Mouse (Mus musculus): Measurements from ENCODE around the gene Jtb.
A peak's percentile ranks its signal among the peaks of the same experiment; 100 is the strongest.

The Jtb gene

GRCm38 (mm10) chr3:90231507-90232333, at the start of gene Jtb:
TSS of gene Jtb (plus strand) at chr3:90231597.
- DNase-seq (ENCODE audit: low read depth, low spot score), result peak; percentile 94

- DNase-seq (ENCODE audit: low read depth, low spot score), result no peak
Observed at GRCm38 (mm10) chr3:90183581-90183980, 47.8 kb upstream of the Jtb start.

- no peak for DNase-seq (ENCODE audit: low read depth, low spot score)
Observed at GRCm38 (mm10) chr3:90190859-90191510, 40.4 kb upstream of the Jtb start.

GRCm38 (mm10) chr3:90194759-90195158, 36.6 kb upstream of the Jtb start:
- no peak for DNase-seq (ENCODE audit: low read depth, low spot score)

- DNase-seq (ENCODE audit: low read depth, low spot score), result no peak
Observed at GRCm38 (mm10) chr3:90195644-90196043, 35.8 kb upstream of the Jtb start.

- no peak for DNase-seq (ENCODE audit: low read depth, low spot score)
Observed at GRCm38 (mm10) chr3:90197548-90197947, 33.8 kb upstream of the Jtb start.

- no peak for DNase-seq (ENCODE audit: low read depth, low spot score)
Observed at GRCm38 (mm10) chr3:90202884-90203283, 28.5 kb upstream of the Jtb start.

GRCm38 (mm10) chr3:90203619-90204018, 27.8 kb upstream of the Jtb start:
- no peak for DNase-seq (ENCODE audit: low read depth, low spot score)

GRCm38 (mm10) chr3:90204582-90204981, 26.8 kb upstream of the Jtb start:
- DNase-seq (ENCODE audit: low read depth, low spot score), result no peak

- DNase-seq (ENCODE audit: low read depth, low spot score), result no peak
Observed at GRCm38 (mm10) chr3:90208662-90209061, 22.7 kb upstream of the Jtb start.

GRCm38 (mm10) chr3:90209908-90210566, 21.4 kb upstream of the Jtb start:
- DNase-seq (ENCODE audit: low read depth, low spot score), result no peak

GRCm38 (mm10) chr3:90211475-90212398, 19.7 kb upstream of the Jtb start:
- DNase-seq (ENCODE audit: low read depth, low spot score), result no peak

- DNase-seq (ENCODE audit: low read depth, low spot score), result no peak
Observed at GRCm38 (mm10) chr3:90212723-90213122, 18.7 kb upstream of the Jtb start.

- DNase-seq (ENCODE audit: low read depth, low spot score), result peak; percentile 95
Observed at GRCm38 (mm10) chr3:90213377-90213866, 18.0 kb upstream of the Jtb start, which contains the start of the genes Rps27 and Rab13. TSS of gene Rps27 (minus strand) at chr3:90213651. TSS of gene Rab13 (plus strand) at chr3:90213695.

GRCm38 (mm10) chr3:90213956-90214684, 17.3 kb upstream of the Jtb start:
- DNase-seq (ENCODE audit: low read depth, low spot score), result no peak

- no peak for DNase-seq (ENCODE audit: low read depth, low spot score)
Observed at GRCm38 (mm10) chr3:90215825-90216380, 15.5 kb upstream of the Jtb start.

- DNase-seq (ENCODE audit: low read depth, low spot score), result peak; percentile 79
Observed at GRCm38 (mm10) chr3:90220088-90220487, 11.3 kb upstream of the Jtb start.

GRCm38 (mm10) chr3:90220531-90220951, 10.9 kb upstream of the Jtb start:
- DNase-seq (ENCODE audit: low read depth, low spot score), result peak; percentile 60

GRCm38 (mm10) chr3:90221123-90221522, 10.3 kb upstream of the Jtb start:
- DNase-seq (ENCODE audit: low read depth, low spot score), result no peak

GRCm38 (mm10) chr3:90222455-90222854, 8.9 kb upstream of the Jtb start:
- DNase-seq (ENCODE audit: low read depth, low spot score), result no peak

All from mesoderm, embryonic 11.5 days (tissue).